Mouse (Mus musculus): Measurements from ENCODE around the gene Dzip1. TPM values are rescaled to one million over a fixed set of nuclear protein-coding genes. Genes with fewer than 3 reads are reported as not detected.

Gene Dzip1
- polyA plus RNA-seq, 1 experiment from 2014 or later = 20.1 TPM

GRCm38 (mm10) chr14:118890101-118890500, 35.2 kb downstream of the Dzip1 start:
- Histone ChIP-seq H3K4me1 (no peaks in the 10 kb centered on the region), H3K36me3 (peaks cover 49% of the 10 kb centered on the region), H3K4me2 (no peak overlapping the region), H3K9me3 (replicated peaks) (no peaks in the 10 kb centered on the region), H3K27ac (no peak overlapping the region), H3K9ac (no peak overlapping the region), H3K4me3 (replicated peaks) (no peak overlapping the region), H3K27me3 (no peaks in the 10 kb centered on the region)
- ATAC-seq (replicated peaks; ENCODE audit: low FRiP score) = no peak
- 87% methylated on average over 4 of the region's 4 CpGs for WGBS

- Histone ChIP-seq H3K9me3 (replicated peaks) (no peaks in the 10 kb centered on the region), H3K4me1 (peaks cover 8% of the 10 kb centered on the region; the same call in 1 of the 2 replicates), H3K27me3 (no peaks in the 10 kb centered on the region), H3K9ac (no peak overlapping the region), H3K36me3 (peaks cover 76% of the 10 kb centered on the region), H3K27ac (peak overlapping the region; percentile 56; the same call in 1 of the 2 replicates), H3K4me2 (no peak overlapping the region), H3K4me3 (replicated peaks) (no peak overlapping the region)
- ATAC-seq (replicated peaks; ENCODE audit: low FRiP score) = peak; percentile 13; the same call in 1 of the 2 replicates
- 69% methylated on average over 7 of the region's 7 CpGs for WGBS
Measured at GRCm38 (mm10) chr14:118884250-118884556, 41.1 kb downstream of the Dzip1 start.

GRCm38 (mm10) chr14:118883344-118884249, 41.7 kb downstream of the Dzip1 start:
- Histone ChIP-seq H3K4me3 (replicated peaks) (no peak overlapping the region), H3K36me3 (peaks cover 76% of the 10 kb centered on the region), H3K4me2 (peak overlapping the region; percentile 6; the same call in 1 of the 2 replicates), H3K9ac (no peak overlapping the region), H3K27ac (peak overlapping the region; percentile 56), H3K4me1 (peaks cover 8% of the 10 kb centered on the region; the same call in 1 of the 2 replicates), H3K27me3 (no peaks in the 10 kb centered on the region), H3K9me3 (replicated peaks) (no peaks in the 10 kb centered on the region)
- ATAC-seq (replicated peaks; ENCODE audit: low FRiP score) = peak; percentile 83
- 68% methylated on average over 18 of the region's 18 CpGs for WGBS

GRCm38 (mm10) chr14:118880696-118881095, 44.6 kb downstream of the Dzip1 start:
- Histone ChIP-seq H3K4me3 (replicated peaks) (no peak overlapping the region), H3K9ac (no peak overlapping the region), H3K9me3 (replicated peaks) (no peaks in the 10 kb centered on the region), H3K36me3 (peaks cover 75% of the 10 kb centered on the region), H3K27me3 (no peaks in the 10 kb centered on the region), H3K27ac (no peak overlapping the region), H3K4me2 (no peak overlapping the region), H3K4me1 (peaks cover 8% of the 10 kb centered on the region; the same call in 1 of the 2 replicates)
- WGBS = 83% methylated on average over 10 of the region's 10 CpGs
- no peak for ATAC-seq (replicated peaks; ENCODE audit: low FRiP score)

GRCm38 (mm10) chr14:118878346-118878910, 46.8 kb downstream of the Dzip1 start:
- Histone ChIP-seq H3K4me1 (peaks cover 7% of the 10 kb centered on the region; the same call in 1 of the 2 replicates), H3K4me3 (replicated peaks) (no peak overlapping the region), H3K27ac (no peak overlapping the region), H3K4me2 (no peak overlapping the region), H3K9ac (no peak overlapping the region), H3K9me3 (replicated peaks) (no peaks in the 10 kb centered on the region), H3K27me3 (no peaks in the 10 kb centered on the region), H3K36me3 (peaks cover 69% of the 10 kb centered on the region)
- ATAC-seq (replicated peaks; ENCODE audit: low FRiP score) = no peak
- 88% methylated on average over 11 of the region's 11 CpGs for WGBS

- Histone ChIP-seq H3K9ac (no peak overlapping the region), H3K4me2 (no peak overlapping the region), H3K4me3 (replicated peaks) (no peak overlapping the region), H3K4me1 (0 out of 2 replicates have a peak, but pooled peaks cover 3% of the 10 kb centered on the region), H3K27me3 (no peaks in the 10 kb centered on the region), H3K9me3 (replicated peaks) (no peaks in the 10 kb centered on the region), H3K27ac (peak overlapping the region; percentile 54; the same call in 1 of the 2 replicates), H3K36me3 (peaks cover 41% of the 10 kb centered on the region)
- 40% methylated on average over 10 of the region's 10 CpGs for WGBS
- peak; percentile 37; the same call in 1 of the 2 replicates for ATAC-seq (replicated peaks; ENCODE audit: low FRiP score)
Measured at GRCm38 (mm10) chr14:118874786-118875415, 50.4 kb downstream of the Dzip1 start.

GRCm38 (mm10) chr14:118874126-118874525, 51.1 kb downstream of the Dzip1 start:
- no peak overlapping the region for H3K27ac ChIP-seq
- H3K36me3 ChIP-seq = peaks cover 33% of the 10 kb centered on the region
- no peak overlapping the region for H3K4me2 ChIP-seq
- no peak for ATAC-seq (replicated peaks; ENCODE audit: low FRiP score)
- H3K4me1 ChIP-seq = 0 out of 2 replicates have a peak, but pooled peaks cover 3% of the 10 kb centered on the region
- WGBS = 94% methylated on average over 4 of the region's 4 CpGs
- no peaks in the 10 kb centered on the region for H3K9me3 ChIP-seq (replicated peaks)
- H3K4me3 ChIP-seq (replicated peaks) = no peak overlapping the region
- H3K9ac ChIP-seq = no peak overlapping the region
- no peaks in the 10 kb centered on the region for H3K27me3 ChIP-seq

- Histone ChIP-seq H3K4me2 (no peak overlapping the region), H3K27me3 (0 out of 2 replicates have a peak, but pooled peaks cover 5% of the 10 kb centered on the region), H3K4me1 (no peaks in the 10 kb centered on the region; the same call in 1 of the 2 replicates), H3K36me3 (0 out of 2 replicates have a peak, but pooled peaks cover 5% of the 10 kb centered on the region), H3K27ac (no peak overlapping the region), H3K4me3 (replicated peaks) (no peak overlapping the region), H3K9me3 (replicated peaks) (no peaks in the 10 kb centered on the region), H3K9ac (no peak overlapping the region)
- ATAC-seq (replicated peaks; ENCODE audit: low FRiP score) = no peak
- WGBS = 88% methylated on average over 6 of the region's 6 CpGs
Measured at GRCm38 (mm10) chr14:118869712-118870111, 55.5 kb downstream of the Dzip1 start.

GRCm38 (mm10) chr14:118868102-118868724, 57.0 kb downstream of the Dzip1 start:
- ATAC-seq (replicated peaks; ENCODE audit: low FRiP score) = no peak
- Histone ChIP-seq H3K27me3 (0 out of 2 replicates have a peak, but pooled peaks cover 10% of the 10 kb centered on the region), H3K4me3 (replicated peaks) (no peak overlapping the region), H3K4me2 (no peak overlapping the region), H3K27ac (no peak overlapping the region), H3K36me3 (no peaks in the 10 kb centered on the region), H3K9me3 (replicated peaks) (no peaks in the 10 kb centered on the region), H3K9ac (no peak overlapping the region), H3K4me1 (no peaks in the 10 kb centered on the region; the same call in 1 of the 2 replicates)
- 82% methylated on average over 13 of the region's 13 CpGs for WGBS

- no peaks in the 10 kb centered on the region for H3K9me3 ChIP-seq (replicated peaks)
- no peak overlapping the region for H3K27ac ChIP-seq
- H3K4me3 ChIP-seq (replicated peaks) = no peak overlapping the region
- no peak for ATAC-seq (replicated peaks; ENCODE audit: low FRiP score)
- no peaks in the 10 kb centered on the region for H3K36me3 ChIP-seq
- no peaks in the 10 kb centered on the region; the same call in 1 of the 2 replicates for H3K4me1 ChIP-seq
- 56% methylated on average over 6 of the region's 6 CpGs for WGBS
- no peak overlapping the region for H3K9ac ChIP-seq
- 0 out of 2 replicates have a peak, but pooled peaks cover 10% of the 10 kb centered on the region for H3K27me3 ChIP-seq
- H3K4me2 ChIP-seq = no peak overlapping the region
Measured at GRCm38 (mm10) chr14:118867366-118867765, 57.9 kb downstream of the Dzip1 start.

GRCm38 (mm10) chr14:118866014-118866811, 59.0 kb downstream of the Dzip1 start:
- H3K4me1 ChIP-seq = peaks cover 2% of the 10 kb centered on the region; the same call in 1 of the 2 replicates
- no peak overlapping the region for H3K9ac ChIP-seq
- H3K27ac ChIP-seq = no peak overlapping the region
- H3K27me3 ChIP-seq = 0 out of 2 replicates have a peak, but pooled peaks cover 10% of the 10 kb centered on the region
- WGBS = 70% methylated on average over 10 of the region's 10 CpGs
- no peaks in the 10 kb centered on the region for H3K9me3 ChIP-seq (replicated peaks)
- ATAC-seq (replicated peaks; ENCODE audit: low FRiP score) = no peak
- no peak overlapping the region for H3K4me2 ChIP-seq
- no peak overlapping the region for H3K4me3 ChIP-seq (replicated peaks)
- no peaks in the 10 kb centered on the region for H3K36me3 ChIP-seq
